Mouse (Mus musculus): ENCODE measurements around the gene Cdk4. TPM values are rescaled to one million over a fixed set of nuclear protein-coding genes. Genes with fewer than 3 reads are reported as not detected.

The Cdk4 gene
- polyA plus RNA-seq, 1 experiment = 724 TPM

GRCm38 (mm10) chr10:127092742-127093141, 29.4 kb downstream of the Cdk4 start:
- H3K27ac ChIP-seq (ENCODE audit: insufficient read depth, low read length) = no peak overlapping the region
- no peak overlapping the region for H3K4me3 ChIP-seq (ENCODE audit: insufficient read depth, low read length)
- TF ChIP-seq POLR2A (IDR thresholded peaks at IDR 0.05; ENCODE audit: low read depth, low read length) (no peak), CTCF (IDR thresholded peaks at IDR 0.05; ENCODE audit: borderline replicate concordance, insufficient read depth, low read length) (no peak)
- H3K4me1 ChIP-seq (ENCODE audit: control insufficient read depth, insufficient read depth, low read length) = peaks cover 7% of the 10 kb centered on the region

- Histone ChIP-seq H3K27ac (ENCODE audit: insufficient read depth, low read length) (no peak overlapping the region), H3K4me3 (ENCODE audit: insufficient read depth, low read length) (no peak overlapping the region), H3K4me1 (ENCODE audit: control insufficient read depth, insufficient read depth, low read length) (peaks cover 7% of the 10 kb centered on the region)
- TF ChIP-seq POLR2A (IDR thresholded peaks at IDR 0.05; ENCODE audit: low read depth, low read length) = no peak
- no peak for TF ChIP-seq CTCF (IDR thresholded peaks at IDR 0.05; ENCODE audit: borderline replicate concordance, insufficient read depth, low read length)
These were observed 31.1 kb downstream of the Cdk4 start for GRCm38 (mm10) chr10:127094382-127094802.

- Histone ChIP-seq H3K27ac (ENCODE audit: insufficient read depth, low read length) (no peak overlapping the region), H3K4me3 (ENCODE audit: insufficient read depth, low read length) (no peak overlapping the region), H3K4me1 (ENCODE audit: control insufficient read depth, insufficient read depth, low read length) (peaks cover 7% of the 10 kb centered on the region)
- TF ChIP-seq POLR2A (IDR thresholded peaks at IDR 0.05; ENCODE audit: low read depth, low read length) (no peak), CTCF (IDR thresholded peaks at IDR 0.05; ENCODE audit: borderline replicate concordance, insufficient read depth, low read length) (no peak)
These were observed 35.2 kb downstream of the Cdk4 start for GRCm38 (mm10) chr10:127098514-127098913.

- TF ChIP-seq POLR2A (IDR thresholded peaks at IDR 0.05; ENCODE audit: low read depth, low read length) (no peak), CTCF (IDR thresholded peaks at IDR 0.05; ENCODE audit: borderline replicate concordance, insufficient read depth, low read length) (no peak)
- H3K4me3 ChIP-seq (ENCODE audit: insufficient read depth, low read length) = no peak overlapping the region
- peaks cover 4% of the 10 kb centered on the region for H3K4me1 ChIP-seq (ENCODE audit: control insufficient read depth, insufficient read depth, low read length)
- no peak overlapping the region for H3K27ac ChIP-seq (ENCODE audit: insufficient read depth, low read length)
These were observed 35.9 kb downstream of the Cdk4 start for GRCm38 (mm10) chr10:127099191-127099590.

GRCm38 (mm10) chr10:127099868-127100267, 36.5 kb downstream of the Cdk4 start:
- Histone ChIP-seq H3K4me1 (ENCODE audit: control insufficient read depth, insufficient read depth, low read length) (no peaks in the 10 kb centered on the region), H3K27ac (ENCODE audit: insufficient read depth, low read length) (no peak overlapping the region), H3K4me3 (ENCODE audit: insufficient read depth, low read length) (no peak overlapping the region)
- TF ChIP-seq POLR2A (IDR thresholded peaks at IDR 0.05; ENCODE audit: low read depth, low read length) (no peak), CTCF (IDR thresholded peaks at IDR 0.05; ENCODE audit: borderline replicate concordance, insufficient read depth, low read length) (no peak)

GRCm38 (mm10) chr10:127100414-127100813, 37.1 kb downstream of the Cdk4 start:
- Histone ChIP-seq H3K4me3 (ENCODE audit: insufficient read depth, low read length) (no peak overlapping the region), H3K27ac (ENCODE audit: insufficient read depth, low read length) (no peak overlapping the region), H3K4me1 (ENCODE audit: control insufficient read depth, insufficient read depth, low read length) (no peaks in the 10 kb centered on the region)
- no peak for TF ChIP-seq POLR2A (IDR thresholded peaks at IDR 0.05; ENCODE audit: low read depth, low read length)
- TF ChIP-seq CTCF (IDR thresholded peaks at IDR 0.05; ENCODE audit: borderline replicate concordance, insufficient read depth, low read length) = no peak

GRCm38 (mm10) chr10:127101151-127101550, 37.8 kb downstream of the Cdk4 start:
- Histone ChIP-seq H3K4me3 (ENCODE audit: insufficient read depth, low read length) (no peak overlapping the region), H3K4me1 (ENCODE audit: control insufficient read depth, insufficient read depth, low read length) (no peaks in the 10 kb centered on the region), H3K27ac (ENCODE audit: insufficient read depth, low read length) (no peak overlapping the region)
- TF ChIP-seq CTCF (IDR thresholded peaks at IDR 0.05; ENCODE audit: borderline replicate concordance, insufficient read depth, low read length) = no peak
- no peak for TF ChIP-seq POLR2A (IDR thresholded peaks at IDR 0.05; ENCODE audit: low read depth, low read length)

GRCm38 (mm10) chr10:127103631-127104030, 40.3 kb downstream of the Cdk4 start:
- Histone ChIP-seq H3K4me3 (ENCODE audit: insufficient read depth, low read length) (no peak overlapping the region), H3K4me1 (ENCODE audit: control insufficient read depth, insufficient read depth, low read length) (no peaks in the 10 kb centered on the region), H3K27ac (ENCODE audit: insufficient read depth, low read length) (no peak overlapping the region)
- TF ChIP-seq CTCF (IDR thresholded peaks at IDR 0.05; ENCODE audit: borderline replicate concordance, insufficient read depth, low read length) (no peak), POLR2A (IDR thresholded peaks at IDR 0.05; ENCODE audit: low read depth, low read length) (no peak)

GRCm38 (mm10) chr10:127107563-127108261, 44.4 kb downstream of the Cdk4 start:
- no peaks in the 10 kb centered on the region for H3K4me1 ChIP-seq (ENCODE audit: control insufficient read depth, insufficient read depth, low read length)
- H3K4me3 ChIP-seq (ENCODE audit: insufficient read depth, low read length) = no peak overlapping the region
- TF ChIP-seq CTCF (IDR thresholded peaks at IDR 0.05; ENCODE audit: borderline replicate concordance, insufficient read depth, low read length) = no peak
- TF ChIP-seq POLR2A (IDR thresholded peaks at IDR 0.05; ENCODE audit: low read depth, low read length) = no peak
- H3K27ac ChIP-seq (ENCODE audit: insufficient read depth, low read length) = no peak overlapping the region

GRCm38 (mm10) chr10:127108262-127108583, 44.9 kb downstream of the Cdk4 start:
- Histone ChIP-seq H3K4me3 (ENCODE audit: insufficient read depth, low read length) (no peak overlapping the region), H3K27ac (ENCODE audit: insufficient read depth, low read length) (no peak overlapping the region), H3K4me1 (ENCODE audit: control insufficient read depth, insufficient read depth, low read length) (no peaks in the 10 kb centered on the region)
- TF ChIP-seq POLR2A (IDR thresholded peaks at IDR 0.05; ENCODE audit: low read depth, low read length) (no peak), CTCF (IDR thresholded peaks at IDR 0.05; ENCODE audit: borderline replicate concordance, insufficient read depth, low read length) (no peak)
